Mouse (Mus musculus): ENCODE results near the gene Rnf17. TPM values are rescaled to one million over a fixed set of nuclear protein-coding genes. Genes with fewer than 3 reads are reported as not detected.
A peak's percentile ranks its signal among the peaks of the same experiment; 100 is the strongest.

Gene Rnf17
- polyA plus RNA-seq, 1 experiment from 2014 or later = 2.0 TPM

GRCm38 (mm10) chr14:56514775-56515174, 112.4 kb downstream of the Rnf17 start:
- Histone ChIP-seq H3K36me3 (no peaks in the 10 kb centered on the region), H3K4me1 (no peaks in the 10 kb centered on the region), H3K27me3 (no peaks in the 10 kb centered on the region), H3K27ac (no peak overlapping the region), H3K4me2 (no peak overlapping the region), H3K9me3 (no peaks in the 10 kb centered on the region), H3K4me3 (no peak overlapping the region), H3K9ac (no peak overlapping the region)
- WGBS = 83% methylated on average over 2 of the region's 2 CpGs
- no peak for ATAC-seq (ENCODE audit: insufficient number of reproducible peaks, insufficient read depth, low FRiP score, low TSS enrichment, low read depth)

- Histone ChIP-seq H3K9ac (no peak overlapping the region), H3K4me3 (no peak overlapping the region), H3K27me3 (no peaks in the 10 kb centered on the region), H3K4me1 (no peaks in the 10 kb centered on the region), H3K36me3 (peaks cover 34% of the 10 kb centered on the region), H3K4me2 (no peak overlapping the region), H3K9me3 (no peaks in the 10 kb centered on the region), H3K27ac (no peak overlapping the region)
- no peak for ATAC-seq (ENCODE audit: insufficient number of reproducible peaks, insufficient read depth, low FRiP score, low TSS enrichment, low read depth)
- WGBS = 88% methylated on average over 2 of the region's 2 CpGs
Measured at GRCm38 (mm10) chr14:56530788-56531187, 128.4 kb downstream of the Rnf17 start.

DNA sequence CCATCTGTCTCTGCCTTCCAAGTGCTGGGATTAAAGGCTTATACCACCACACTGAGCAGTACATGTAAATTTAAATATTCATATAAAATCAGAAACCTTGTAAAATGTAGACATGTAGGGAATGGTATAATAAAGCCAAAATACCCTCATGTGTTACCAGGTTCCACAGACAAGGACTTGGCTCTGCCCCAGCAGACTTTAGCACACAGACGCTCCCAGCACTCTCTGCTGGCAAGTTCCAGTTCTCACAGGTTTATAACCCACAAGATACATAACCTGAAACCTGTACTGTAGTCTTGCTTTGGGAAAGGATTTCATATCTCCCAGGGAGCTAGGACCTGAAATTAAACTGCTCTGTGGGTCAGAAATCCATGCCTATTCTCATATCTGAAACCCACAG, 142.6 kb downstream of the Rnf17 start:
- 68% methylated on average over 1 of the region's 1 CpGs for WGBS
- Histone ChIP-seq H3K9ac (no peak overlapping the region), H3K36me3 (peaks cover 16% of the 10 kb centered on the region), H3K4me3 (no peak overlapping the region), H3K27me3 (no peaks in the 10 kb centered on the region), H3K9me3 (no peaks in the 10 kb centered on the region), H3K4me2 (no peak overlapping the region), H3K27ac (no peak overlapping the region), H3K4me1 (no peaks in the 10 kb centered on the region)
- ATAC-seq (ENCODE audit: insufficient number of reproducible peaks, insufficient read depth, low FRiP score, low TSS enrichment, low read depth) = no peak

GRCm38 (mm10) chr14:56545491-56545890, 143.1 kb downstream of the Rnf17 start:
- WGBS = 88% methylated on average over 4 of the region's 4 CpGs
- no peak overlapping the region for H3K9ac ChIP-seq
- no peaks in the 10 kb centered on the region for H3K4me1 ChIP-seq
- no peak overlapping the region for H3K27ac ChIP-seq
- H3K27me3 ChIP-seq = no peaks in the 10 kb centered on the region
- H3K4me3 ChIP-seq = no peak overlapping the region
- no peak for ATAC-seq (ENCODE audit: insufficient number of reproducible peaks, insufficient read depth, low FRiP score, low TSS enrichment, low read depth)
- no peak overlapping the region for H3K4me2 ChIP-seq
- H3K9me3 ChIP-seq = no peaks in the 10 kb centered on the region
- H3K36me3 ChIP-seq = peaks cover 16% of the 10 kb centered on the region

DNA sequence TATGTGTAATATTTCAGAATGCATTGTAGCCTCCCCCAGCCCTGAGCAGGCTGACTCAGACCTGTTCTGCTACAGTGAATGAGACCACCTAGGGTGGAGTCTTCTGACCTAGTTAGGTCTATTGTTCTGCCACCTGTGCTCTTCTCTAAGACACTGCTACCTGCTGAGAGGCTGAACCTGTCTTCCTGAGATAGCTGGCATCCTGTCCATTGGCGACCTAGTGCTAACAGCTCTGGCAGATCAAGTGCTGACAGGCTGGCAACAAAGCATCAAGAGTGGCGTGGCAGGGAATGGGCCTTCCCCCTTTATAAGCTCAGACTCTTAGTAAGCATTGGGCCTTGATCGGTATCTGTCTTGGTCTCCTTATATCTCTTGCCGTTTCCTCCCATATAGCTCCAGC, 148.6 kb downstream of the Rnf17 start:
- Histone ChIP-seq H3K27me3 (no peaks in the 10 kb centered on the region), H3K4me1 (no peaks in the 10 kb centered on the region), H3K9ac (no peak overlapping the region), H3K9me3 (no peaks in the 10 kb centered on the region), H3K4me2 (no peak overlapping the region), H3K36me3 (peaks cover 38% of the 10 kb centered on the region), H3K4me3 (no peak overlapping the region), H3K27ac (no peak overlapping the region)
- 89% methylated on average over 4 of the region's 4 CpGs for WGBS
- ATAC-seq (ENCODE audit: insufficient number of reproducible peaks, insufficient read depth, low FRiP score, low TSS enrichment, low read depth) = no peak

DNA sequence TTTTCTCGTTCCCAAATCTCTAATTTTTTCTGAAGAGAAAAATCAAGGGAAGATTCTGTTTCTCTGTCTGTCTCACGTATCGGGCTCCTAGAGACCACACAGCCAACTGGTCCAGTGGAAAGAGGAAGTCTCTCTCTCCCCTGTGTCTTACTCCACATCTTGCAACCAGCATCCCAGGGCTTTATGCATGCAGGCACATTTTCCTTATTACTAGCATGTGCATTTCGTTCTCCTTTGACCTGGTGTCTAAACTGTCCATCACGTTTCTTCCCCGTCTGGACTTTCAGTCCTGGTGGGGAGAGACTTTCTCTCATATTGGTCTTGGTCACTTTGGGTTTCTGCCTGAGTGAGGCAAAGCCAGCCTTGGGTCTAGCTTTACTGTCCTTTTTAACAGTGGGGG, 150.5 kb downstream of the Rnf17 start:
- WGBS = 75% methylated on average over 6 of the region's 6 CpGs
- Histone ChIP-seq H3K36me3 (peaks cover 37% of the 10 kb centered on the region), H3K4me3 (no peak overlapping the region), H3K27ac (no peak overlapping the region), H3K27me3 (no peaks in the 10 kb centered on the region), H3K9ac (no peak overlapping the region), H3K9me3 (no peaks in the 10 kb centered on the region), H3K4me1 (no peaks in the 10 kb centered on the region), H3K4me2 (no peak overlapping the region)
- no peak for ATAC-seq (ENCODE audit: insufficient number of reproducible peaks, insufficient read depth, low FRiP score, low TSS enrichment, low read depth)

- Histone ChIP-seq H3K27ac (no peak overlapping the region), H3K4me2 (no peak overlapping the region), H3K4me1 (no peaks in the 10 kb centered on the region), H3K9me3 (no peaks in the 10 kb centered on the region), H3K9ac (no peak overlapping the region), H3K36me3 (peaks cover 40% of the 10 kb centered on the region), H3K27me3 (no peaks in the 10 kb centered on the region), H3K4me3 (no peak overlapping the region)
- WGBS = 94% methylated on average over 7 of the region's 7 CpGs
- no peak for ATAC-seq (ENCODE audit: insufficient number of reproducible peaks, insufficient read depth, low FRiP score, low TSS enrichment, low read depth)
Measured at GRCm38 (mm10) chr14:56553331-56553730, 150.9 kb downstream of the Rnf17 start.

GRCm38 (mm10) chr14:56554716-56555115, 152.3 kb downstream of the Rnf17 start:
- H3K36me3 ChIP-seq = peaks cover 45% of the 10 kb centered on the region
- WGBS = 87% methylated on average over 2 of the region's 2 CpGs
- no peaks in the 10 kb centered on the region for H3K27me3 ChIP-seq
- H3K4me3 ChIP-seq = no peak overlapping the region
- H3K9ac ChIP-seq = no peak overlapping the region
- H3K9me3 ChIP-seq = no peaks in the 10 kb centered on the region
- ATAC-seq (ENCODE audit: insufficient number of reproducible peaks, insufficient read depth, low FRiP score, low TSS enrichment, low read depth) = no peak
- no peak overlapping the region for H3K4me2 ChIP-seq
- no peaks in the 10 kb centered on the region for H3K4me1 ChIP-seq
- no peak overlapping the region for H3K27ac ChIP-seq

- no peak for ATAC-seq (ENCODE audit: insufficient number of reproducible peaks, insufficient read depth, low FRiP score, low TSS enrichment, low read depth)
- H3K36me3 ChIP-seq = peaks cover 26% of the 10 kb centered on the region; the same call in 1 of the 2 replicates
- no peak overlapping the region for H3K4me3 ChIP-seq
- WGBS = 88% methylated on average over 3 of the region's 3 CpGs
- no peak overlapping the region for H3K9ac ChIP-seq
- no peak overlapping the region for H3K27ac ChIP-seq
- H3K9me3 ChIP-seq = no peaks in the 10 kb centered on the region
- no peaks in the 10 kb centered on the region for H3K27me3 ChIP-seq
- no peak overlapping the region for H3K4me2 ChIP-seq
- no peaks in the 10 kb centered on the region for H3K4me1 ChIP-seq
Measured at GRCm38 (mm10) chr14:56559134-56559533, 156.8 kb downstream of the Rnf17 start.

GRCm38 (mm10) chr14:56567476-56567875, 165.1 kb downstream of the Rnf17 start:
- Histone ChIP-seq H3K9ac (no peak overlapping the region), H3K27ac (no peak overlapping the region), H3K4me1 (peaks cover 7% of the 10 kb centered on the region; the same call in 1 of the 2 replicates), H3K27me3 (no peaks in the 10 kb centered on the region), H3K4me2 (no peak overlapping the region), H3K4me3 (no peak overlapping the region), H3K36me3 (peaks cover 19% of the 10 kb centered on the region; the same call in 1 of the 2 replicates), H3K9me3 (no peaks in the 10 kb centered on the region)
- ATAC-seq (ENCODE audit: insufficient number of reproducible peaks, insufficient read depth, low FRiP score, low TSS enrichment, low read depth) = no peak
- WGBS = 76% methylated on average over 7 of the region's 7 CpGs

GRCm38 (mm10) chr14:56569041-56569440, 166.7 kb downstream of the Rnf17 start:
- no peak overlapping the region for H3K4me3 ChIP-seq
- H3K9ac ChIP-seq = no peak overlapping the region
- WGBS = 71% methylated on average over 4 of the region's 4 CpGs
- H3K27me3 ChIP-seq = no peaks in the 10 kb centered on the region
- no peak for ATAC-seq (ENCODE audit: insufficient number of reproducible peaks, insufficient read depth, low FRiP score, low TSS enrichment, low read depth)
- no peak overlapping the region for H3K4me2 ChIP-seq
- H3K9me3 ChIP-seq = no peaks in the 10 kb centered on the region
- 0 out of 2 replicates have a peak, but pooled peaks cover 9% of the 10 kb centered on the region for H3K36me3 ChIP-seq
- no peak overlapping the region for H3K27ac ChIP-seq
- peaks cover 9% of the 10 kb centered on the region; the same call in 1 of the 2 replicates for H3K4me1 ChIP-seq

DNA sequence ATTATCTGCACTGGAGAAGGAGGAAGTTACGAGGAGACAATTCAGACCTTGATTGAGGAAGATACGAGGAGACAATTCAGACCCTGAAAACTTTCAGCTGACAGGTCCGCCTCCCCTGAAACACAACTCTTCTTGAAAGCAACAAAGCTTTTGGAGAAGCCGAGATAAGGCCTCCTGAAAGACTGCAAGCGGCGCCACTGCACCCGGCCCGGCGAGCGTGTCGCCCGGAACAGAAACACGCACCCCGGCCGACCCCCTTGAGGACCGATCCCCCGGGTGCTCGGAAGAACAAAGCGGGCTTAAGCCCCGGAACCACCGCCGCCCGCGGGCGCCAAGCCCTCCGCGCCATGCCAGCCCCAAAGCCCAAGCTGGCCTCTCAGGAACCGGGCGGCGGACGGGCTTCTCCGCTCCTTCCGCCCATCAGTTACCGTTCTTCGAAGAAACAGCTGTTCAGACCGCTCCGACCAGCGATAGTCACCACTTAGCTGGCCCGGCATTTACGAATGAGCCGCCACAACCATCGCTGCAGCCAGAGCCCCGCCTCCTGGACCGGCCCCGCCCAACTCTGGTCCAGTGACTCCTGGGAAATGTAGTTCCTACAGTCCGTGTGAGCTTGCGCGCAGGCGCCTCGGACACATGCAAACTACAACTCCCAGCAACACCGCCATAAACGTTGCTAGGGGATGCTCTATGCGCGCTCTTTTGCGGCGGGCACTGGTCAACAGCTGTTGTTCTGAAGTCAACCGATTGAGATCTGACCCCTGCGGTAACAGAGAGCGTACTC, 169.1 kb downstream of the Rnf17 start:
- Histone ChIP-seq H3K27me3 (no peaks in the 10 kb centered on the region), H3K9ac (peak overlapping the region; percentile 81), H3K4me3 (peak overlapping the region; percentile 79), H3K36me3 (0 out of 2 replicates have a peak, but pooled peaks cover 2% of the 10 kb centered on the region), H3K27ac (peak overlapping the region; percentile 34; the same call in 1 of the 2 replicates), H3K4me1 (peaks cover 9% of the 10 kb centered on the region; the same call in 1 of the 2 replicates), H3K9me3 (no peaks in the 10 kb centered on the region), H3K4me2 (peak overlapping the region; percentile 71)
- WGBS = under 1% methylated on average over 59 of the region's 59 CpGs
- peak; percentile 97 for ATAC-seq (ENCODE audit: insufficient number of reproducible peaks, insufficient read depth, low FRiP score, low TSS enrichment, low read depth)

All from embryonic facial prominence, embryonic 13.5 days (tissue).